Mouse (Mus musculus) small intestine, adult 10 weeks (tissue): ENCODE results near the gene Gsap. TPM values are rescaled to one million over a fixed set of nuclear protein-coding genes. Genes with fewer than 3 reads are reported as not detected.

Experiments used
- polyA plus RNA-seq: library from polyadenylated mRNA; stranded (reverse); fragments of 350-450 nt; fragmentation: Illumina TruSeq; extraction: RNeasy Lipid Tissue Mini Kit (QIAGEN cat#74804); gene quantifications from one replicate; pipeline ENCODE4 v1.2.3, GENCODE M21; 2014; ENCODE audit warnings: low replicate concordance

Gene Gsap
- 5.3 TPM for polyA plus RNA-seq

DNA sequence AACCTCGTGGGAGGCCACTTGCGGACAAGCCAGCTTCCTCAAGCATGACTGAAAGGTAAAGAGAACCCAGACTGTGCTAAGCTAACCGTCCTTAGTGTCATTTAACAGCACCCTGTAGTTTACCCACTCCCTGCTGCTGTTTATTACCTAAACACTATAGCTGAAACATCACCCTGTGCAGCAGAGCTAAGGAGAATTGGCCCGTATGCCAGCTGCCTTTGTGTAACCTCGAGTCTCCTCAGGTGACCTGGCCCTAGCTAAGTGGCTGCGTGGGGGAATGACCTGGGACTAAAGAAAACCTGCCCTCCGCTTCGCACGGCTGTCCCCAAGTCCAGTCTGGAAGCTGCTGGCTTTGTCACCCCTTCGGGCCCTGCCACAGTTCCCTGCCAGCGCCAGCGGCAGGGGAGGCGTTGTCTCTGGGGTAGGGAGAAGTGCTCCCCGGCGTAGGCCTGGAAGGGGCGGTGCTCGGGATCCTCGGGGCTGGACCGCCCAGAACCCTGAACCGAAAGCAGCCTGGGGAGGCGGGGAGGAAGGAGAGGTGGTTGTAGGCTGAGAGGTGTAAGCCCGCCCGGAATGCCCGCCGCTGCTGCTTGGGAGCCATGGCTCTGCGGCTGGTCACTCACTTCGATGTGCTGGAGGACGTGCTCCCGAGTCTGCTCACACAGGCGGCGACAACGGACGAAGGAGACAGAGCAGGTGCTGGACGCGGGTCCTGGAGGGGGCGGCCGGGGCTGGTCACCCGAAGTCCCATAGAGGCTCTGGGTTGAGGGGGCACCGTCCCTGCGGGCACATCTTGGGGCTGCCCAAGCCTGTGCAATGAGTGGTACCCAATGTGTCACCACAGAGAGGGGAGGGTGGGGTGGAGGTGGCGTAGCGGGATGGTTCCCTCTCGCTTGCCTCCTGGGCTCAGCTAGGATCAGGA lies at the start of gene Gsap:
Gene Gsap (plus strand): TSS at position 492 of the 922 bp plus-strand sequence.

Other genes with a start within 250 kb of the Gsap start
- 43.8 TPM for gene Rsbn1l, start 229.9 kb upstream of the Gsap start, polyA plus RNA-seq
- 108 TPM for gene Ptpn12, start 130.3 kb upstream of the Gsap start, polyA plus RNA-seq
- 171 TPM for gene Fgl2, start 186.4 kb downstream of the Gsap start, polyA plus RNA-seq
- 1.4 TPM for gene Ccdc146, start 238.4 kb downstream of the Gsap start, polyA plus RNA-seq
- gene Fam185a, start 238.7 kb downstream of the Gsap start, polyA plus RNA-seq = 19.5 TPM